Mouse (Mus musculus): ENCODE data around the gene Cd300lf.

Gene Cd300lf

DNA sequence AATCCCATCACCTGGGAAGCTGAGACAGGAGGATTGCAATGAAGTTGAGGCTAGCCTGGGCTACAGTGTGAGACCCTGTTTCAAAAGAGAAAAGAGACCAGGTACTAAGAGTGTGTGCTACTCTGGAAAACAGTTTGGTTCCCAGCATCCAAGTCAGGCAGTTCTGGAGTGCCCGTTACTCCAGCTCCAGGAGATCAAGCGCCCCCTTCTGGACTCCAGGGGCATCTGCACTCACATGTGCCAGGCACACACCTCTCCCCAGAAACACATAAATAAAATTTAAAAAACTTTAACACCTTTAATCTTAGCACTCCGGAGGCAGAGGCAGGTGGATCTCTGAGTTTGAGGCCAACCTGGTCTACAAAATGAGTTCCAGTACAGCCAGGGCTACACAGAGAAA, 52.4 kb downstream of the Cd300lf start:
- in situ Hi-C loops (cut with MboI, MseI), result loop anchor here (5.0 kb wide), 1 partner anchor 71 kb away; no protein-coding TSS in a partner anchor

- in situ Hi-C loops (cut with MboI, MseI), result loop anchor here (5.0 kb wide), 1 partner anchor 71 kb away; no protein-coding TSS in a partner anchor
Observed at GRCm38 (mm10) chr11:115080886-115081285, 52.9 kb downstream of the Cd300lf start.

DNA sequence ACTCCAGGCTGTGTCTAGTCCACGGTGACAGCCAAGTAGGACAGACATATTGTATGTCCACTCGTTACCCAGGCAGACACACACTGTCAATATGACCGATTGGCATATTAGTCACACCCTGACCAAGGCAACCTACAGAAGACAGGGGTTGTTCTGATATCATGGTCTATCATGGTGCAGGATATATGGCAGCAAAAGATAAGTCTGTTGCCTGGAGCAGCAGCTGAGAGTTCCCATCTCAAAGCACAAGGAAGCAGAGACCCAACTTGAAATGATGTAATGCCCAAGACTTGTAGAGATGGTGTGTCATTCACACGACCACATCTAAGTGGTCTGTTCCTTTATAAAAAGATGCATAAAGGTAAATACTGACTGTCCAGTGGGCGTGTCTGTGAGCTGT, 55.1 kb downstream of the Cd300lf start:
- in situ Hi-C loops (cut with MboI, MseI), result no loop called here

DNA sequence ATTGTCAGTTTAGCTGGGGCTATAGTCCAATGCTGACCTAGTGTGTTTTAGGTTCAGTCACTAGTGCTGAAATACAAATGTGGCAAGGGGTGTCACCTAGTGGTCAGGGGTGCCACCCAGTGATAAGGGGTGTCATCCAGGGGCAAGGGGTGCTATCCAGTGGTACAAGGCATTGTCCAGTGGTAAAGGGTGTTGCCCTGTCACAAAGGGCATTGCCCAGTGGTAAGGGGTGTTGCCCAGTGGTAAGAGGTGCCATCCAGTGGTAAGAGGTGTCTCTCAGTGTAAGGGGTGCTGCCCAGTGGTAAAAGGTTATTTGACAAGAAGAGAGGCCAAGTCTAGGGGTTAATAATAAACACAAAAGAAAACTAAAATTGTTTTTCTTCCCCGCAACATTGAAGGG, 56.4 kb downstream of the Cd300lf start:
- in situ Hi-C loops (cut with MboI, MseI), result no loop called here

- in situ Hi-C loops (cut with MboI, MseI), result no loop called here
Observed at GRCm38 (mm10) chr11:115075859-115076258, 57.9 kb downstream of the Cd300lf start.

DNA sequence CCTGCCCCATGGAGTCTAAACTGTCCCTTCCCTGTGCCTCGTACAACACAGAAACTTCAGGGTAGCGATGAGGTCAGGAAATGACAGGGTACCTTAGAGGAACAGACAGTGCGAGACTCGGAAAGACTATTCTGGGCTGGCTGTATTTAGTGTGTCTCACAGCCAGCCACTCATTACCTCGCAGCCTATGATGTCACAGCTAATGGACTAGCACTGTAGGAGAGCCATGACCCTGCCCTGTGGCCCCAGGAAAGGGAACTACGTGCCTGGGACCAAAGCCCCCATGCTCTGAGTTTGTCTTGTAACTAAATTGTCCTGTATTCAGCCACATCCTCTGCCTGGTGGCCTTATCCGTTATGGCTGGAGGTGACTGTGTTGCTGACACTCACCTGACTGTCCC, 58.4 kb downstream of the Cd300lf start:
- in situ Hi-C loops (cut with MboI, MseI), result no loop called here

DNA sequence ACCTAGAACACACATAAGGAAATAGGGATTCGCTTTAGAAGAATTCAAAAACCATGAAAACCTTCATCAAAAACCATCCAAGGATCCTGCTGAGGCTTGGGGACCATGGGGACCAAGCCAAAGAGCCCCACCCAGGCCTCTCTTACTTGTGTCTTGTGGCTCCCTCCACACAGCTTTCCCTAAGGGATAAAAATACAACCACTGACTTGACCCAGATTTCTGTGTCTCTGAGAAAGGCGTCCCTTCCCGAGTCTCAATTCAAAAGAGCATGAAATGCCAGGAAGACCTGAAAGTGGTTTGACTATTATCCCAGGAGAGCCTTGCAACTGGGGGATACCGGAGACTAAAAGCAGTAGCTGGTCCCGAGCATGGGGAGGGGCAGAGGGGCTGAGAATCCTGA, 60.8 kb downstream of the Cd300lf start:
- in situ Hi-C loops (cut with MboI, MseI), result no loop called here

GRCm38 (mm10) chr11:115071631-115072294, 62.0 kb downstream of the Cd300lf start:
- in situ Hi-C loops (cut with MboI, MseI), result no loop called here

GRCm38 (mm10) chr11:115071015-115071551, 62.7 kb downstream of the Cd300lf start:
- in situ Hi-C loops (cut with MboI, MseI), result no loop called here

GRCm38 (mm10) chr11:115066768-115067167, 67.0 kb downstream of the Cd300lf start:
- in situ Hi-C loops (cut with MboI, MseI), result no loop called here
